Mouse (Mus musculus) embryonic stem cell, embryonic (primary cell): ENCODE measurements around the gene Pakap.

ENCODE experiments used
- CTCF ChIA-PET, 4 experiments: fragments of 300-600 bp in 2 of 4; fragments of 350-600 bp in 2 of 4; sonication (Branson Sonifier 250); formaldehyde crosslinking; loops; one replicate each; lab custom pipeline; 2022; ENCODE audit warnings: inconsistent platforms in 2 of 4; lab: Charles Lee
- POLR2A ChIA-PET, 4 experiments: fragments of 300-600 bp in 2 of 4; fragments of 350-600 bp in 2 of 4; sonication (Branson Sonifier 250); formaldehyde crosslinking; loops; one replicate each; lab custom pipeline; 2022; ENCODE audit warnings: antibody characterized with exemption in 4 of 4, inconsistent platforms in 1 of 4; lab: Charles Lee

The Pakap gene

DNA sequence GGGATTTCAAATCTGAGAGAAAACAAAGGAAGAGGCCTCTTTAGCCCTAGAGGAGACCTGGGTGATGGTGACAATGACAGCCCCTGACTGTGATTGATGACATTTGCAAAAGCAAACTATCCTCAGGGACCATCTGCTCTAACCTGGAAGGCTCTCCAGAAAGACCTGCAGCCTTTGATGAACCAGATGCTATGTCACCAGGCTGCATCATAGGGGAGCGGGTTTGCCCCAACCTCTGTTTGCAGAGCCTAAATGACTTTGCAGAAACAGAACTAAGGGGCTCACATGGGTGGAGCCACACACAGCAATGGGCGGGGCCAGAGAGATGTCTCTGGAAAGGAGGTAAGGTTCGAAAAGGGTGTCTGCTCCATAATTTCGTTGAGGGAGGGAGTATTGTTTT lies 265.1 kb downstream of the Pakap start:
- POLR2A ChIA-PET = interaction anchor here in 2 of 4 experiments (1.7 to 6.8 kb wide), 2 partner anchors 13 to 15 kb away, joined by 41 to 121 read pairs; no protein-coding TSS in a partner anchor
- CTCF ChIA-PET = interaction anchor here in 1 of 4 experiments (0.6 kb wide), 1 partner anchor 19 kb away, joined by 3 read pairs; no protein-coding TSS in a partner anchor

DNA sequence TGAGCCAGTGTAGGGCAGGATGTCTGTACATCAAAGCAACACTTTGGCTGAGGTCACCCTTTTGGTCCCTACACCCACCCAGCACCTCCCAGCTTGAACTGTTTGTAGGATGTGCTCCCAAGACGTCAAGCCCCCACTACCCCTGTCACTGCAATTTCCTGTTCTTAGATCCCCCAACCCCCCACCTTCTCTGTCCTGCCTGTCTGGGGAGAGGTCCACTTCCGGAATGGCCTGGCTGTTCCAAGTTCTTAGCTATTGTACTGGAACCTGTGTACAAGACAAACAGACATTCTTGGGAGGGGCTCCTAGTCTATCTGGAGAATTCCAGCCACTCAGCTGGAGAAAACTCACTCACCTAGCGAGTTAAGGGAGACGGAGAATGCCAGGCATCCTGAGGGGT lies 266.2 kb downstream of the Pakap start:
- ChIA-PET POLR2A (interaction anchor here (0.6 to 6.8 kb wide), 49 partner anchors 8 to 556 kb away, joined by 3 to 121 read pairs (median 4); partner anchors contain the start of gene Txn1 (in 2 of the 4)), CTCF (interaction anchor here in 1 of 4 experiments (0.7 kb wide), 1 partner anchor 24 kb away, joined by 3 read pairs; no protein-coding TSS in a partner anchor)

DNA sequence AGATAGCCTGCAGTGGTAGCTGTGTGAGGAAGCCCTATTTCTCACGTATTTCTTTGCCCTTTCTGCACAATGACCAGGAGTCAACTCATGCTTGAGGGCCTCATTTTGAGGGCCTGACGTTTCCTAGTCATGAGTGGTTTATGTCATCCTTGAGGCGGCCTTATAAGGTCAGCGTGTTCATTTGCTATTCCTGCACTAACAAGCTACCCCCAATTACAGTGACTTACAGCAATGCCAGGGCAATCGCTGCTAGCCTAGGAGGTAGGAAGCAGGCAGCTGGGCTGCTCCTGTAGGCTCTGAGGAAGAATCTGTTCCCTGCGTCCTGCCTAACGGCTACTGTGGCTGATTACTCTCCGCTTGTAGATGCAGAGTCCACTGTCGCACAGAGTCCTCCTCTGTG lies 269.1 kb downstream of the Pakap start:
- ChIA-PET CTCF (interaction anchor here in 3 of 4 experiments (0.6 to 0.7 kb wide), 3 partner anchors 10 to 599 kb away, joined by 3 read pairs; no protein-coding TSS in a partner anchor), POLR2A (interaction anchor here in 3 of 4 experiments (1.0 to 6.8 kb wide), 6 partner anchors 10 to 24 kb away, joined by 3 to 121 read pairs (median 6); no protein-coding TSS in a partner anchor)

DNA sequence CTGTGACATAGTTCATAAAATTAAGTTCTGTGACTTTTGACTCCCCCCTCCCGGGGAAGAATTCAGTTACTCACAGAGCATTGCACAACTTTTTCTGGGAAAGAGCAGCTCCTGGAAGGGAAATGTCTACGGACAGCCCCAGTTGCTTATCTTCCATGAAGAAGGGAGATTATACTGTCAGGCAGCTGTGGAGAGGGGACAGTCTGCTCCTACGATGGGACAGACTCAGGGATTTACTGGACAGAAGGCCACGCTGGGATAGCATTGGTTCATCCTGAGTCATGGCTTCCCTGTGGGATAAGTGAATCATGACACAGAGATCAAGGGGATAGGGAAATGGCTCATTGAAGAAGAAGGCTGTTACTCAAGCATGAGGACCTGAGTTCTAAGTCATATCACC lies 271.4 kb downstream of the Pakap start:
- ChIA-PET CTCF (no interaction called here), POLR2A (interaction anchor here in 1 of 4 experiments (0.5 to 6.8 kb wide), 5 partner anchors 9 to 77 kb away, joined by 3 to 121 read pairs (median 3); no protein-coding TSS in a partner anchor)

DNA sequence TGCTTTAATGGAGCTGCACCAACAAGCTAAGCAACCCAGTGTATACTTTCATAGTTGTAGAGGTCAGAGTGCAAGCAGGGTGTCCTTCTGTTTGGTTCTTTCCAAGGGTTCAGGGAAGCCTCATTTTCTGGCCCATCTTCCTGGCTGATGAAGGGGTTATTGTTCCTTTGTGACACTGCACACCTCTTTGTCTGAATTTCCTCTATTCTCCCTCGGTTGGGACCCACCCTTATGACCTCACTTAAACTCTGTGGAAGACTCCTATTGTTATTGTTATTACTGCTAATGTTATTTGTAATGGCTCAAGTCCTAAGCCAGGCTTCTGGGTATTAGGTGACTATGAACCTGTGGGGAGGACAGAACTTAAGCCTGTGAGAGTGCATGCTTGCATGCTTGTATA lies 273.9 kb downstream of the Pakap start:
- ChIA-PET CTCF (interaction anchor here in 3 of 4 experiments (0.6 to 1.3 kb wide), 7 partner anchors 44 to 644 kb away, joined by 3 to 22 read pairs (median 4); no protein-coding TSS in a partner anchor), POLR2A (interaction anchor here (0.6 to 13.7 kb wide), 38 partner anchors 6 to 419 kb away, joined by 3 to 253 read pairs (median 5); partner anchors contain the start of gene Txn1 (in 2 of the 4))

DNA sequence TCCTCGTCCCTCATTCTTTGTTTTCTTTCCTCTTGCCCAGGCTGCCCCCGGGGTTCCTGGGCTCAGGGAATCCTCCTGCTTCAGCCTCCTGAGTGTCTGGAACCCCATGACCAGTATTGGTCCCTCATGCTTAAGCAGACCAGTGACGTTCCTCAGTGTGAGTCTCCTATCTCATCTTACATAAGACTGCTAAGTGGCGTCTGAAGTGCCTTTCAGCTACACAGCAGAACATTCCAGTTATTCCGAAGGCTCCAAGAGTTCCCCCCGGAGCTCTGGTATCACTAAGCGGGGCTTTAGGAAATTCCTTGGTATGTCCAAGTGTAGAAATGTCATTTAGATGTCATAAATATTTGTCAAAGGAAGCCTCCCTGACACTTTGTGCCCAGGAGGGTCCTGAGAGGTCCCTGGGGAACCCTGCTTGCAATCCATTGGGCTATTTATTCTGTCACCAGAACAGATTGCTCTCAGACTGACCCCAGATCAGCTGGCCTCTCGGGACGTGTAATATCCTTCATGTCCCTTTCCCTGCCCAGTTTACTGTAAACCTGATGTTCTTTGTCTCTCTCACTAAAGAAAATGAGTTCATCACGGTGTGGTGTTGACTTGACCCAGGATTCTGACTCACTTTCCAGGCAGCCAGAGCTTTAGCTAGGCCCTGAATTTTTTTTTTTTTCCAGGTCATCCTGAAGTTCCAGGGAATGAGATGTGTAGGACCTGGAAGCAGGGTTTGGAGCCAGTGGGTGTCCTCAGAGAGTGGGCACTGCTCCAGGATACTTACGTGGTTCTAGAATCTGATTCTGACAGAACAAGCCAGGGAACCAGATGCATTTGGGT lies 274.7 kb downstream of the Pakap start:
- CTCF ChIA-PET = interaction anchor here in 1 of 4 experiments (0.8 kb wide), 1 partner anchor 169 kb away, joined by 4 read pairs; no protein-coding TSS in a partner anchor

DNA sequence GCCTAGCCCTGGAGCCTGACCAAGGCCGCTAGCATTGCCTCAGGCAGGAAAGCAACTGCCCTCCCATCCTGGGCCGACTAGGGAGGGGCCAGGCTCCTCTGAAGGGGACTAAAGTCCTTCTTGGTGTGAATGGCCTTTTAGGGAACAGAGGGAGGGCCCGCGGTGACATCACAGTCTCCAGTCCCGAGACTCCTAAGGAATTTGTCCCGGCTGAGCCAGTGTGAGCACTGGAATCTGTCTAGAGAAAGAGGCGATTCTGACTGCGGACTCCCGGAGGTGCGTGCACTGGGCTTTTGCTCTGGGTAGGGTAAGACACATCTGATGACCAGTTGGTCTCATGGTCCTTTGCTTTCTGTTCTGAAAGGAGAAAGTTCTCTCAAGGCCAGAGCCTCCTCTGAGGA lies 277.1 kb downstream of the Pakap start:
- CTCF ChIA-PET = interaction anchor here in 1 of 4 experiments (0.7 kb wide), 1 partner anchor 23 kb away, joined by 3 read pairs; no protein-coding TSS in a partner anchor
- POLR2A ChIA-PET = interaction anchor here (0.5 to 13.7 kb wide), 31 partner anchors 8 to 347 kb away, joined by 3 to 253 read pairs (median 9); partner anchors contain the start of gene Txn1 (in 2 of the 4)

More for the DNA sequence above, 274.7 kb downstream of the Pakap start:
- POLR2A ChIA-PET = interaction anchor here in 3 of 4 experiments (0.5 to 13.7 kb wide), 26 partner anchors 7 to 168 kb away, joined by 3 to 253 read pairs (median 4); partner anchors contain the start of gene Txn1 (in 1 of the 3)

DNA sequence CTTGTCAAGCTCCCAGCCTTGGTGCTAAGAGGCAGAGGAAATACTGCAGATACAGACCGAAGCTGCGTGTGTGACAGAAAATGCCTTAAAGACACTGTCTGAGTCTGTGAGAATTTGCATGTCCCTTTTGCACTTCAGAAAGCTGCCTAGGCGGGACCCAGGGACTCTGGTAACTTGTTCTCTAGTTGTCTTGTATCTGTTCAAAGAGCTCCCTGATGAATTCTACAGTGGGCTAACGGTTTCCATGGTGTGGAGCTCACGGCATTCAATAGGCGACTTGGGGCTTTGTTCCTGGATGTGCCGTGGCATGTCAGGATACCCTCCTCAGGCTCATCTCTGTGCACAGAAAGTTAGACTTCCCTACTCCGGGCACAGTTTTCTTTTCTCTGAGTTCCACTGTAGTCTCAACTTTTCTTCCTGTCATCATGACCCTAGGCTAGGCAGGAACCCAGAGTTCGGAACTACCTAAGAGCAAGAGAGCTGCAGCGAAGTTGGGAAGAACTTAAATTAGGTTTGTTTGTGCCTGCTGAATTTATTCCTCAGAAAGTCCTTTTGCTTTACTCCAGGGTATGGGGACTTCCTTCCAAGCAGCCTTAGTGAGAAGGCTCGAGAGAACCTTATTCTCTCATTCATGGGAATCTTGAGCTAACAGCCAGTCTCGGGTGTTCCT lies 277.7 kb downstream of the Pakap start:
- CTCF ChIA-PET = interaction anchor here (0.5 to 1.4 kb wide), 7 partner anchors 9 to 172 kb away, joined by 3 to 10 read pairs (median 4); no protein-coding TSS in a partner anchor
- POLR2A ChIA-PET = interaction anchor here (0.6 to 13.7 kb wide), 60 partner anchors 8 to 923 kb away, joined by 3 to 253 read pairs (median 6); partner anchors contain the start of gene Txn1 (in 2 of the 4)

DNA sequence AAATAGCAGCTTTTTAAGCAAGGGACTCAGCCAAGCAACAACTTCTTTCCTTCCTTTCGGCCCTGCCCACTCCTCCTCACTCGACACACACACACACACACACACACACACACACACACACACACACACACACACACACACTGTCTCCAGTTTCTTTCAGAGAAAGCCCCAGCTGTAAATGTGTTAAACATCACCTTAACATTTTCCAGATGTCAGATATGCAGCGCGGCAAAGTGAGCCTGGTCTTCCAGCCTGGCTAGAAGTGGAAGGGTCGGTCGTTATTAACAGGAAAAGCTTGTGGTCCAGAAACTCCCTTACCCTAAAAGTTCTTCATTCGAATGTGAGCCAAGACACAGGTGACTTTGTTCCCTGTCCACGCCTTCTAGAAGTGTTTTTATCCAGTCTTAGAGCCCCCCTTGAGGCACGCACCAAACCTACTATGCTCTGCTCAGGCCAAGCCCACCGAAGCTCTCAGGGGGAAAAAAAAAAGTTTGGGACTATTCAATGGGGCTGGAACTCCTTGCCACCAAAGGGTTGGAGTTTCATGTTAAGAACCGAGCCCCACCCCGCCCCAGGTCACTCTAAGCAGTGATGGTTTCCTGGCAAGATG lies 278.5 kb downstream of the Pakap start:
- CTCF ChIA-PET = interaction anchor here (0.5 to 1.5 kb wide), 11 partner anchors 9 to 173 kb away, joined by 3 to 11 read pairs (median 3); no protein-coding TSS in a partner anchor
- POLR2A ChIA-PET = interaction anchor here (0.5 to 13.7 kb wide), 63 partner anchors 9 to 1351 kb away, joined by 3 to 253 read pairs (median 6); partner anchors contain the start of gene Txn1 (in 2 of the 4)

DNA sequence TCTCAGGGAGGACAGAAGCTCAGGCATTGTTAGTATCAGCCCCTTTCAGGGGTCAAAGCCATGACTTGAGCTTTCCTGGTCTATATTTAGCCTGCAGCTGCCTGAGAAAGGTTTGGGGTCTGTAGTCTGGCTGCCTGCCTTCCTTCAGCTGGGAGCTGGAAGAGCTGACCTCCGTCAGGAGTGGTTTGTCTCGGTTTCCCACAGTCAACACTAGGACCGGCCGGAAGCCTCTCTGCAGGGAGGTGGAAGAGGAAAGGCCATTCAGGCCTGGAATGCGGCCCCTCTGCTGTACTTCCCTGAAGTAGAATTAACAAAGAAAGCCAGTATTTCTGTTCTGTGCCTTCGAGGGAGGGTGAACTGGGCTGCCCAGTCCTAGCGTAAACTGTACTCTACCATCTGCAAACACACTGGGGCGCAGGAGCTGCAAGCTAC lies 279.0 kb downstream of the Pakap start:
- ChIA-PET CTCF (interaction anchor here (0.5 to 1.5 kb wide), 8 partner anchors 8 to 174 kb away, joined by 3 to 11 read pairs (median 3); no protein-coding TSS in a partner anchor), POLR2A (interaction anchor here (0.5 to 13.7 kb wide), 47 partner anchors 9 to 1351 kb away, joined by 3 to 253 read pairs (median 8); partner anchors contain the start of gene Txn1 (in 2 of the 4))

DNA sequence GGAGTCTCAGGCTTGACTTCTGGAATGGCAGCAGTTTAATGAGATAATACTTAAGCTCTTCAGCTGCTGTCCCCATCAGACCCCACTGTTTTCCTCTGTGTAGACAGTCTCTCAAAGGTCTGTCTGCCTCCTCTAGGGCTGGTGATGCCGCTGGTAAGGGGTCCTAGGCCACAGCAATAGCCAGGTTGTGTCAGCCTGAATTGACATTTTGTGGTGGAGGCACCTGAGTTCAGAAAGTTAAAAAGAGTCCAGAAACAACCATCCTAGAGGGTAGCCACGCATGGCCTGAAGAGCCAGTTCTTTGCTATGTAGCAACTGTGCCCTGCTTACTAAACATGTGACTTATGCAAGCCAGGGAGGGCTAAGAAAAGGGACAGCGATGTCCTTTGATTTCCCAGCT lies 279.7 kb downstream of the Pakap start:
- CTCF ChIA-PET = interaction anchor here in 3 of 4 experiments (0.5 to 1.5 kb wide), 5 partner anchors 8 to 174 kb away, joined by 3 to 6 read pairs (median 3); no protein-coding TSS in a partner anchor
- POLR2A ChIA-PET = interaction anchor here in 3 of 4 experiments (1.3 to 13.7 kb wide), 22 partner anchors 8 to 109 kb away, joined by 3 to 253 read pairs (median 14); partner anchors contain the start of gene Txn1 (in 1 of the 3)

DNA sequence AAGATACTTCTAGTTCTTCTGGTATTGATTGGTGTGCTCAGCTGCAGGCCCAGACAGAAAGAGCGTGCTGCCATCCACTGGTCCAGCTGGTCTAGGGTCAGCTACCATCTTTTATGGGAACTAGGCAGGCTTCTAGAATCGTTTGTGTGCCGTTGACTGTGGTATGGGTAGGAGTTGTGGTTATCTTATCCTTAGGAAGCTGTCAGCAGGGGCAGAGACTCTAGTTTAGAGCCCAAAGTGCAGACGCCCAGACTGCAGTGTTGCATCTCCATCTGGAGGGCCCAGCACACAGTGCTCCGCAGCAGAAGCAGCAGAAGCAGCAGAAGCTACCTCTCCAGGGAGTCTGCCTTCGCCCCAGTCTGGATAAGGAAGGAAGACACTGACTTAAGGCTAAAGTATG lies 281.5 kb downstream of the Pakap start:
- CTCF ChIA-PET = interaction anchor here in 1 of 4 experiments (0.6 kb wide), 1 partner anchor 132 kb away, joined by 11 read pairs; the partner anchor contains the start of gene Akap2
- POLR2A ChIA-PET = interaction anchor here in 3 of 4 experiments (0.6 to 19.9 kb wide), 10 partner anchors 3 to 504 kb away, joined by 3 to 253 read pairs (median 6); no protein-coding TSS in a partner anchor

DNA sequence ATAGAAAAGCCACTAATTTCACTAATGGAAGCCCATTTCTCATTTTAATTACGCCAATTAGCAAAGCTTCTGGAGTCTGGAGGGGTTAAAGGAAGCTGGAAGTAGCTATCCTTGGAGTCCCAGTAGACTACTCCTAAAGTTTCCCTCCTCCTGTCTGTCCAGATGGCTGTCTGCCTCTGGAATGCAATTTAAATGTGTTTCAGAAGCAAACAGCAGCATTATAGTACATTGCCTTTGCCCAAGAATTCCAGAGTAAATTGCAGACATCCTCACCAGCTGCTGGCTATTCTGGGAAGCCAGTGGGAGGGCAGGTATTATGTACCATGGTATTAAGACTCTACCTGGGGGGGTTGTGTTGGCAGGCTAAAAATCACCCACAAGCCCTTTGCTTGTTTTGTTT lies 283.8 kb downstream of the Pakap start:
- POLR2A ChIA-PET = interaction anchor here (0.5 to 19.9 kb wide), 10 partner anchors 5 to 82 kb away, joined by 3 to 253 read pairs (median 5); no protein-coding TSS in a partner anchor
- CTCF ChIA-PET = no interaction called here

DNA sequence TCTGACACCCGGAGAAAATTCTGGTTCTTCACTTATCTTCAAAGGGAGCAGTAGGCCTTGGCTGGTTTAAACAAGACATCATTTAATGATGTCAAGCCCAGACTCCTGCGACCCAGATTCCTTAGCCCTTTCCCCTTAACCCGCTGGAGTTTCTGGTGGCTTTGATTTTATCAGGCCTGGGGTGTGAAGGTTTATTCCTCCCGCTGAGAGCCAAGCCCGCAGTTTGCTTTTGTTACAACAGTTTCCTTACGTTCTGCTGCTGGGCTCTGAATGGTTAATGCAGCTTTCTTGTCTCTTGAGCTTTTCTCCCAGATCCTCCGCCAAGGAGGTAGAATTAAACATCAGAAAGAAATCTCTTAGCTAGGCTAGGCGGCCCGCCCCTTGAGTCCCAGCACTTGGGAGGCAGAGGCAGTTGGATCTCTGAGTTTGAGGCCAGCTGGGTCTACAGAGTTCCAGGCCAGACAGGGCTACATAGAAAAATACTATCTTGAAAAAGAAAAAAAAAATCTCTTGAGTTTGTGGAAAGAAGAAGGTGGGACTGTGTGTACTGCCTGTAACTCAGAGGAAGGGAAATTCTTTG lies 284.6 kb downstream of the Pakap start:
- CTCF ChIA-PET = no interaction called here
- POLR2A ChIA-PET = interaction anchor here (0.5 to 19.9 kb wide), 7 partner anchors 6 to 82 kb away, joined by 3 to 253 read pairs (median 7); no protein-coding TSS in a partner anchor

DNA sequence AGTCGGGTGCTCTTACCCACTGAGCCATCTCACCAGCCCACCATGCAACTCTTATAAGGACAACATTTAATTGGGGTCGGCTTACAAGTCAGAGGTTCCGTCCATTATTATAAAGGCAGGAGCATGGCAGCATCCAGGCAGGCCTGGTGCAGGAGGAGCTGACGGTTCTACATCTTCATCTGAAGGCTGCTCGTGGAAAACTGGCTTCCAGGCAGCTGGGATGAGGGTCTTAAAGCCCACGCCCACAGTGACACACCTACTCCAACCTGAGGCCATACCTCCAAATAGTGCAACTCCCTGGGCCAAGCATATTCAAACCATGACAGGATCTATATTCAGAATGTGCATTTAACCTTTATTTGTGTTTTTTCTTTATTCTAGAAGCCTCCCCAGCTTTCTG lies 286.2 kb downstream of the Pakap start:
- CTCF ChIA-PET = interaction anchor here in 1 of 4 experiments (1.3 kb wide), 1 partner anchor 28 kb away, joined by 3 read pairs; no protein-coding TSS in a partner anchor
- POLR2A ChIA-PET = interaction anchor here in 3 of 4 experiments (0.9 to 19.9 kb wide), 9 partner anchors 8 to 102 kb away, joined by 3 to 253 read pairs (median 4); partner anchors contain the start of gene Txn1 (in 1 of the 3)
